Mouse (Mus musculus): ENCODE data around the gene B4galt1.
A peak's percentile ranks its signal among the peaks of the same experiment; 100 is the strongest.

B4galt1 gene

DNA sequence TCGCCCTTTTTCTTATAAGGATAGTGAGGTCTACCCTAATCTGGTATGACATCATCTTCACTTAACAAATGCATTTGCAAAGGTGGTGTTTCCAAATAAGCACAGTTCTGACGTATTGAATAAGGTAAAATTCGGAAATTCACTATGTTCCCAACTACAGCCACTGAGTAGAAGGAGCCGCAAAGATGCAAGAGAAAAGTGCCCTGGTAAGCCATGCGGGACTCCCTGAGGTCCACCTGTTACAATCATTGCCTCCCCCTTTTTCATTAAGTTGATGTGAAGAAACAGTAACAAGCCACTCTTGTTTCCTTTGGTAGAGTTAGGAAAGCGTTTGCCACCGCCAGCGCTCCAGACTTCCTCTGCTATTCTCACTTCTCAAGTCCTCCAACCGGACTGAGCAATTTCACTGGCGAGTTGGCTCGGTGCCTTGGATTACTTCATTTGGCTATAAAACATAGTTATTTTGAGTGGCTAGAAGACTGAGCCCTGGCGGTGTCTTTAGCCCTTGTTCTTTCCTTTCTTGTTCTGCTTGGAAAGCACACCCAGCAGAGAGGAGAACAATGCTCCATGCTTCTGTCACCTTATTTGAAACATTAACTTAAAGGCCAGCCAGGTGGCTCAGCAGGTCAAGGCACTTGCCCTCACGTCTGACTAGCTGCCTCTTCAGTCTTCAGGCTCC, 14.9 kb upstream of the B4galt1 start:
- no peak for DNase-seq

- DNase-seq, result no peak
Measured at GRCm38 (mm10) chr4:40864361-40864760, 10.6 kb upstream of the B4galt1 start.

GRCm38 (mm10) chr4:40863340-40863739, 9.5 kb upstream of the B4galt1 start:
- no peak for DNase-seq

DNA sequence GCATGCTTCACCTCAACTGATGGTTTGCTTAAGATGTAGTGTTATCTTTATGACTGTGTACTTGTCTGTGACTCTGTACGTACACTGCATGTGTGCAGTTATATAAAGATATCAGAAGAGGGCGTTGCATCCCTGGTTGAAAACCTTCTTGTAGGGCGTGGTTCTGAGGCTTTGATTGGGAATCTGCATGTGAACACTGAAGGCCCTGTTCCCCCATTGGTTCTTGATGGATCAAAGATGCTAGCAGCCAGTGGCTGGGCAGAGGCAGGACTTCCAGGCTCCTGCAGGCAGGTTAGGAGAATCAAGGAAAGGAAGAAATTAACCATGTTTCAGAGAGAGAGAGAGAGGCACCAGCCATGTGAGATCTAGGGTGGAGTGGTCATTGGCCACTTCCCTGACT, 7.3 kb upstream of the B4galt1 start:
- no peak for DNase-seq

DNA sequence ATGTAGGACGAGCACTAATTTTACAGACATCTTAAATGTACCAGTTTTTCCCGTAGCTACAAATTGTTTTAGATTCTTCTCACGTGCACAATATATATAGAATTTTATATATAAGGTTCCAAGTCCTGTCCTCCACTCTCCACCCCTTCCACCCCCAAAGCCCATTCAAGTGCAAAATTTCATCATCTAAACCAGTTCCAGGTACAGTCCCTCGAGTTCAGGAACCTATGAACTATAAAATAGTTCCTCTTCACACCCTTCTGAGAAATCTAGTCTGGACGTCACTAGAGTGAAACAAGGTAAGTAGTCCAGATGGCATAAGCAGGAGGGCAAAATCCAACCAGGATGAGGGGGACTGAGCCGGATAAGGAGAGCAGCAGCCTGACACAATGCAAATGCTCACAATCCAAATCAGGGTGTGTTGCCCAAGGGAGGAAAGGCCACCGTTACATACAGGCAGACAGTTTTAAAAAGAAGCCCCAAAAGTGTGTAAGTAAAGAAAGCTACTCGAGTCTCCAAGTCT, 4.1 kb upstream of the B4galt1 start:
- DNase-seq, result no peak

- no peak for DNase-seq
Measured at GRCm38 (mm10) chr4:40856571-40856970, 2.8 kb upstream of the B4galt1 start.

DNA sequence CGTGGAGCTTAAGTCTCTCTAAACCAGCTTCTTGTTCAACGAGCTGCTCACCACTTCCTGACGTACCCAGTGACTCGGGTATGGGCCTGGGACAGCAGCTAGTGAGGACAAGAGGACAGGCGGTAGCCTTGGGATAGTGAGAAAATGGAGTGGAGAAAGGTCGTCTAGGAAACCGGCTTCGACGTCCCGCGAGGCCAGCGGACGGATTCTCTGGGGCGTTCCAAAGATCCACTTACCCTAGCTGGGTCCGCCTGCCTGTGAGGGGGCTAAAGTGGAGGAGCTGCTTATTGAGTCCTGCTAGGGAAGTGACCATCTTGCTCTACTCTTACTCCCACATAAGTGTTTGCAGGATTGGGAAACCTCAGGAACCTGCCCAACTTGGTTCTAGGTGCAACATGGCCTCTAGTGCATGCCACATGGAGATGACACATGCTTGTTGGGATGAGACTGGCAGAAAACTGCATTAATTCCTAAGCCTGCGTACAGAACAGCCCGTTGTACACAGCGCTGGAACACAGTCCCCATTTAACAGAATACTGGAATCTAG, 655 bp upstream of the B4galt1 start:
- DNase-seq, result no peak

DNA sequence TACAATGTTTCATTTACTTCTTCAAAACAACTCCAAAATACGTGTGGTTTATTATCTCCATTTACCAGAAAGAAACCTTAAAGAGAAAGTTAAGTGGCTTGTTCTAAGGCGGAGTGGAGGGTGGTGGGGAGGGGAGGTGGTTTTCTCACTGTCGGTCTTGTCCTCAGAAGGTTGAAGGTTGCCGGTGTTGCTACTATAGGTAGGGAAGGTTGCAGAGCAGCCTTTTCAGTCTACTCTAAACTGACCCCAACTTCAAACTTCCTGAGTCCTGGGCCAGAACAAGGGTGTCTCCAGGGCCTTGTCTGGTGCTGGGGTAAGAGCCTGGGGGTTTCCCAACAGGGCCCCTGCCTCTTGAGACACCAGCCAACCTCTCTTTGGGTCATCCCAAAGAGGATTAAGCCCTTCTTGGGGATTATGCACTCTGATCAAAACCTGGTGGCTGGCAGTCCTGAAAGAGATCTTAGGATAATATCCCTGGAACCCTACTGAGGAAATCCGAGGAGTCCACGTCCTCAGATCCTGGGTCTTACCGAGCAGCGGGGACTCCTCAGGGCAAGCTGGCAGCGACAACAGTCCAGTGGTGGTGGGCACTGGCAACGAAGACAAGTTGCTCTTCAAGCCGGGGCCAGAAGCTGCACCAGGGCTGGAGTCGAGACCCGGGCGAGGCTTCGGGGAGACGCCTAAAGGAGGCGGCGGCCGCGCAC, 792 bp downstream of the B4galt1 start:
- DNase-seq, result peak; percentile 74

DNA sequence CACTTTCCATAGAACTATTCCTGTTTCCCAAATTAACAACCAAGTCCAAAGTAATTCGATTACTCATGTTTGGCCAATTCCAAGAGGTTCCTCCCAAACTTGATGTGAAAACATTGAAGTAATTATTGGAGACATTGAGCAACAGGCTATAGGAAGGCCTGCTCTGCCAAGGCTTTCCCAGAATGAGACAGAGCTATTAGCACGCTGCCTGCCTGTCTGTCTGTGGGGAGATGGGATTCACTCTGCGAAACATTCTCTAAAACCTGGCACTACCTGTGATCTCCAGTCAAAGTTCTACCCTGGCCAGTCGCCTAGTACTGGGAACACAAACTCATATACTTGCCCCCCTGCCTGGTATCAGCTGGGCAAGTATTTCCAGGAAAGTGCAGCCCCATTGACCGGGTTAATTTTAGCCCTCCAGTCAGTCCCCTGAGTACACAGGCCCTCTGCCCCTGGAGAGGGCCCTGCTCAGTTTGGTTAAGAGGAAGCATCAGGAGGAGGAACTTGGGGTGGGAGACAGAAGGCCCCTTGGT, 1.5 kb downstream of the B4galt1 start:
- peak; percentile 55 for DNase-seq

DNA sequence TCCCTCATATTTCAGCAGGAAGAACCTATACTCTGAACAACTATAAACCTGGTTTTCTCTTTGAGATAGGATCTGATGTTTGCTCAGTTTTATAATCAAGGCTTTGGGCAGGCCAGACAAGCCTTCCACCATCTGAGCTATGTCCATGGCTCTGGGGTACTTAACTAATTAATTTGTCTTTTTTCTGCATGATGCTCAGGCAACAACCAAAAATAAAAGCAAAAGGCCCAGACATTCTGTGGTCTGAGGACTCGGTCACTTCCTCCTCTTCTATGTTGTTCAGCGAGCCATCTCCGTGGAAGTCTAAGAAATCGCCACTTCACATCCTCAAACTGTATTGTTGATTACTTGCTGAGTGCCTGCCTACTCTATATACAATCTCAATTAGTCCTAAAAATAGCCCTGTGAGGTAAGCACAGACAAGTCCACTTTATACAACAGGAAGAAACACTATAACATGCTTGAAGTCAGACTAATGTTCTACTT, 2.0 kb downstream of the B4galt1 start:
- no peak for DNase-seq

DNA sequence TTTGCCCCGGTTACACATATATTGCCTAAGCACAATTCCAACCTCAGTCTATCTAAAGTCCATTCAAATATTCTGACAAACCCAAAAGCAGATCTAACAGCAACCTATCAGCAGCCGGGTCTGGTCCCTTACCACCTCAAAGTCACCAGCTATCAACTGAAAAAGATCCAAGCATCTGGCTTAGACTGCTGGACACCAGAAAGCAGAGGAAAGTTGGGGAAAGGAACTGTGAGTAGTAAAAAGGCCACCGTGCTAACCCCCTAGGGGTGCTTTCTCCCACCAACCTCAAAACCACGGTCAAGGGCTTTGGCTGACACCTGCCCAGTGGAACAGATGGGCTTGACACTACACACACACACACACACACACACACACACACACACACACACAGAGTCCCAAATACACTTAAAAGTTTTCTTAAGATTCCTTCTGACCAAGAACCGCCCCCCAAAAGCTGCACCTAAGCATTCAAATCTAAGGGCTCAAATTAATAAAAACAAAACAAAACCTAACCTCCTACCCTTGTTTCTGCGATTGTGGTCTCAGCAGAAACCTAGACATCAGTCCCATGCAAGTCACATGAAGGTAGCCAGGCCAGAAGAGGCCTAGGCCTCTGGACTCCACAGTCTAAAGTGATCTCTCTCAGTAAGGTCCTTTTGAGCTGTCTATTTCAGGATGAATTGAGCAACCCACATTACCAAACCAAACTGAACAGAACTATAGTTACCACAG, 2.6 kb downstream of the B4galt1 start:
- DNase-seq, result peak; percentile 29

GRCm38 (mm10) chr4:40850582-40850981, 3.2 kb downstream of the B4galt1 start:
- DNase-seq, result peak; percentile 83

- DNase-seq, result peak; percentile 82
Measured at GRCm38 (mm10) chr4:40849518-40849917, 4.3 kb downstream of the B4galt1 start.

DNA sequence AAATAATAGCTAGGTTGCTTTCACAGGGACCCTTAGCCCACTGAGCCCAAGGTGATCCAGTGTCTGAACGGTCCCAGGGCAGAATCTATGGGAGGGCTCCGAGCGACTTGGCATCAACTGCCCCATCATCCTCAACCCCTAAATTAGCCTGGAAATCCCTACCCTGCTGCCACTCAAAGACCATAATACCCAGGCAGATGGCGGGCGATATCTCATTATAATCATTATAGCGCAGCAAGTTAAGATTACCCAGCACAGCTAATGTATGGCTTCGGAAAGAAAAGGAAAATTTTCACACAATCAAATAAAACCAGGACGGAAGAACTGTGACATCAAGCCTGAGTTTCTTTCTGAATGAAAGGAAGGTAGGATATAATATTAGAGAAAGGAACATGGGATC, 5.6 kb downstream of the B4galt1 start:
- no peak for DNase-seq

DNA sequence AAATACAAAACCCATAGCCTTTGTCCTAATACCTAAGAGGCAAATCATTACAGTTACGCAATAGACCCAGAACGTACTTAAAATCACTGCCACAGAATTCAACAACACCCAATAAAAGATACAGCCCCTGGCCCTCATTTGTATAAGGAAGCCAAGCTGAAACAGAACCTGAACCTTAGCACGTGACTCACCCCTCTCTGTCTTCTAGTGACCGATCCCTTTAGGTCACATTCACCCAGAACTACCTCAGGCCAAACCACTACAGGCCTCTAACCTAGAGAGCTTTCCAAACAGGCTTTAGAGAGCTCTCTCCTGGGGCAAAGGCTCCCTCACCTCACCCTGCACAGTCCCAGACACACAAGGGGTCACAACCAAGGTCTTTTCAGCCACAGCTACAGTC, 6.6 kb downstream of the B4galt1 start:
- no peak for DNase-seq

GRCm38 (mm10) chr4:40846143-40846931, 7.5 kb downstream of the B4galt1 start:
- peak; percentile 56 for DNase-seq

DNA sequence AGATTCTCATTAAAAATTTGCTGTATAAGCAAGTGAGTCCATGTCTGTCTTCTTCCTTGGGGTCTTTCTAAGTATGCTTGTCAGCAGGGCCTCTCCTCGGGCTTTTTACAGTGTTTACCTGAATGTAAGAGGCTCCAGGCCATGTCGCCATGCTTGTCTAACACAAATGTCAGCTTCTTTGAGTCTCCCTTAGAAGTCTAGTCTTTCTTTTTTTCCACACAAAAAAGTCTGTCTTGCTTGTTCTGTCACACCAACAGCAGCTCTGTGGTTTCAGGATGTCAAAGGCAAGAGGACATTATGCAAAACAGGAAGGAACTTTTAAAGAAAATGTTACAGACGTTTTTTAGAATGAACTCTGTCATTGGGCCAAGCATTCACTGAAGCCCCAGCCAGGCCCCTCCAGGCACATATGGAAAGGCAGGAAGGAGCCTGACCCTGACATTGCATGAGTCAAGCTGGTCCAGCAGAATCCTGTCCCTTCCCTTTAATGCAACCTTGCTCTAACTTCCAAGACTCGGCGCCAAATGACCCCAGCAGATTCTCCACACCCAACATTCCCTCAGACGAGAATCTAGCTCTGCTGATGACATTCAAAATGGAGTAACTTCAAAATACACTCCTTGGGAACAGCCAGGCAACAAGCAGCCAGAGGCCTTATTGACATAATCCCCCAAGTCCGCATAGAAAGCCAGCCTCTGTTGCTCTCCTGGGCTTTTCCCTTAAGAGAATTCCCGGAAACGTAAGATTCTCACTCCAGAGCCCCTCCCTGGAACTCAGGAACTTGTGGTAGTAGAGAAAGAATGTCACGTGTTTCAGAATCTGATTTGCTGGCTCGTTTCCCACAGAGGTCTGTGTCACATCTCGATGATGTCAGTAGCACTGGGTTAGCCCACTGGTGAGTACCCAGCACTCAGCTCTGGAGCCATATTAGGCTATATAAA, 8.7 kb downstream of the B4galt1 start:
- peak; percentile 26 for DNase-seq

- peak; percentile 61 for DNase-seq
Measured at GRCm38 (mm10) chr4:40844251-40844721, 9.5 kb downstream of the B4galt1 start.

DNA sequence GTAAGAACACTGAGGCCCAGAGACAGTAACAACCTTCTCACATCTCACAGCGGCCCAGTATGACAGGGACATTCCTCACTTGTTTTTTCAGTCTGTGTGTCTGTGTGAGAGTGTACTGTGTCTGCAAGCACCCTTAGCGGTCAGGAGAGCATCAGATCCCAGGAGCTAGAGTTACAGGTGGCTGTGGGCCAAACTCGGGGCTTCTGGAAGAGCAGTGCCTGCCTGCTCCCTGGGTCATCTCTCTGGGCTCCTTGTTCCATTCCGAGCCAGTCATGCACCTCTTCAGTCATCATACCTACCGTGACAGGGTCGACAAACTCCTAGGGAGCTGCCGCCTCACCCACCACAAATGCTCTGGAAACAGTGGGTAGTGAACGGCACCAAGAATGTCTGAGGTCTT, 10.1 kb downstream of the B4galt1 start:
- no peak for DNase-seq

DNA sequence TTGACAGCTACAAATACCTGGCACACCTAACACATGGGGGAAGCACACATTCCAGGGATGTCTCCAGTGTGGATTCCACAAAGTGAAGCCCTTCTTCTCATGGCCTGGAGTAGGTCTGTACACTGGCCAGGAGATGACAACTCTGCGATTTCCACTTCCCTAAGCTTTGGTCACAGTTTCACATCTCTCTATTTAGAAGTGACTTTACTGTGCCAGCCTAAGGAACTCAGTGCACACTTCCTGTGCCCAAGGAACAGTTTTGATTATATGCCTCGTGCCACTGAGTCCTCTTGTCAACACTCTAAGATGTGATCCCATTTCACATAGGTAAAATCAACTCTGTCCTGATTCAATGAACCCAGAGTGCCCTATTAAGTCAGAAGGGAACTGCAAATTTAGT, 13.4 kb downstream of the B4galt1 start:
- DNase-seq, result no peak

- no peak for DNase-seq
Measured at GRCm38 (mm10) chr4:40839251-40839650, 14.6 kb downstream of the B4galt1 start.
